Mouse (Mus musculus): ENCODE results near the gene Osbpl5.

GRCm38 (mm10) chr7:143768267-143768666 is 11.5 kb upstream of the Osbpl5 start:
- TF ChIP-seq POLR2A (IDR thresholded peaks at IDR 0.05; ENCODE audit: borderline replicate concordance, control insufficient read depth, low read depth, low read length) (no peak), CTCF (IDR thresholded peaks at IDR 0.05; ENCODE audit: control insufficient read depth, insufficient read depth, low read length) (no peak)
